Mouse (Mus musculus): ENCODE measurements at regions not wholly inside any gene's neighbourhood (a gene's known extent, or its start where the extent isn't known, plus 50 kb on each side); places are given as distances from the start of the nearest gene placed in this dataset.
A peak's percentile ranks its signal among the peaks of the same experiment; 100 is the strongest.

DNA sequence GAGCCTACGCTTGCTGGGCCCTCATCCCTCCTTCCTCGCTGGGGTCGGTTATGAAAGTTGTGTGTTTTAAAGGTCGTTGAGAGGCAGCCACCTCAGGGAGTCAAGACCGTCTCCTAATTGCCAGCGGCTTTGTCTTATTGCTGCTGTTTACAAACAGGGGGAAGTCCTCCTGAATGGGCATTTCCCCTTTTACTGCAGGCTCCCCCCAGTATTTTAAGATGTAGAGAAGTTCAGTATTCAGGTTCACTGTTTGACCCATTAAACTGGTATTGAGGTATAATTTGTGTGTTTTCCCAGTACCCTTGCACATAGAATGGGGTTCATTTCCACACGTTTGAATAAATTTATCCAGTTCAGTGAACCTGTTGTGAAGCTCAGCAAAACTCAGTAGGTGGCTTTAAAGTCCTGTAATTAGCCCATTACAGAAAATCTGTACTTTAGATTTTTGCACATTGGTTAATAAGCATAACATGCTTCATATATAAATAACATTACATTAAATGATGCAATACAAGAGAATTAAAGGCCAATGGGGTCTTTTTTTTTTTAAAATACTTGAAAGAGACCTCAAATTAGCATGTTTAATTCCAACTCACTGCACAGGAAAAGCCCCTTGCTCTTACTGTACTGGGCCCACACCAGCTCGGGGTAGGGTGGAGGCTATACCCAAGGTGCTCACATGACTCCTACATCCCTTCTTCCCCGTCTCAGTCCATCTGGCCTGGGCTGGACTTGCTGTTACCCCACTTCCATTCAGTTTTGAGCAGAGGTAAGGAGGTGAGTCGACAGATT, 63.7 kb downstream of the Nkx2-1 start:
- no peak for DNase-seq

DNA sequence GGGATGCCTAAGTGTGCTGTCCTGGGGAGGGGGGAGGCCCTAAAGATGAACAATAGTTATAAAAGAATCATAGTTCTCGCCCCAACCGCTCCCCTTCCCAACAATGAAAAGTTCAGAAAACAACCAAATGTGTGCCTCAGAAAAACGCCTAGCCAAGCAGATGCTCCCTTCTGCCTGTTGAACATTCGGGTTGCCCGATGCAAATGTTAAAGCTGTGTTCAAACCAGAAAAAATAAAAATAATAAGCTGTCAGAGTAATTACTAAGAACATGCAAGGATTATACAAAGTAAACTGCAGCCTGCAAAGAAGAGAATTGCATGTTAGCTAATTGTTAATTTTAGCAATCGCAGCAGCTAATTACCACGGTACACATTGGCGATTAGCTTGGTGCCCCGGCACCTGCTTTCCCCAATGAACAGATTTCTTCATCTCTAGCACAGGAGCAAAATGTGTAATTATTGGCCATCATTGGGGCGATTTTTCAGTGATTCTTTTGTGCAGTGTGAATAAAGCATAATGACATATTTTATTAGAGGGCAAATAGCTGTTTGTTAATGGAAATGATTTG, 65.7 kb downstream of the Nkx2-1 start:
- no peak for DNase-seq

DNA sequence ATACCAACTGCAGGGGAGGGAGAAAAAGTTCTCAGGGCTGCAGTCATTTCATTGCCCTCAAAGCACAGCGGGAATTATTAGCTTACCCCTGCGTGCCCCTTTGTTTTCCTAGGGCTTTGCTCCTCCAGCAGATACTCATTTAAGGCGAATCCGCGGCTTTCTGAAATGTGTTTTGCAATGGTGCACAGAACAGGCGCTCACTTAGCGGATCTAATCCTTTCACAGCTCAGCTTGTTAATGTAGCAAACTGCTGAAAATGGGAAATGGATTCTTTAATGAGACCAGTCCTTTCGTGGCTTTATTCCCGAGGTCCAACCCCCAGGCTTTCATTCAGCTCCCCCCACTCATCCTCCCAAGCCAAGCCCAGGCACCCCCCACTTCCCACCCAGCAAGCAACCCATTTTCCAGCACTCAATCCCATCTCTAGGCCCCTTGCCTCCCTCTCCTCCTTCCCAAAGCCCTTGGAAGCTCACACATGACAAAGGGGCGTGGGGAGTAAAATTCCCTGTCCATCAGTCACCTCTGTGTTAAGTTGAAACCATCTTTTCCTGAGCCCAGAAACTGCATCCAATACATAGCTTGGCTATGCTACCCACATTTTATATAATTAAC, 77.1 kb downstream of the Nkx2-1 start:
- no peak for DNase-seq

DNA sequence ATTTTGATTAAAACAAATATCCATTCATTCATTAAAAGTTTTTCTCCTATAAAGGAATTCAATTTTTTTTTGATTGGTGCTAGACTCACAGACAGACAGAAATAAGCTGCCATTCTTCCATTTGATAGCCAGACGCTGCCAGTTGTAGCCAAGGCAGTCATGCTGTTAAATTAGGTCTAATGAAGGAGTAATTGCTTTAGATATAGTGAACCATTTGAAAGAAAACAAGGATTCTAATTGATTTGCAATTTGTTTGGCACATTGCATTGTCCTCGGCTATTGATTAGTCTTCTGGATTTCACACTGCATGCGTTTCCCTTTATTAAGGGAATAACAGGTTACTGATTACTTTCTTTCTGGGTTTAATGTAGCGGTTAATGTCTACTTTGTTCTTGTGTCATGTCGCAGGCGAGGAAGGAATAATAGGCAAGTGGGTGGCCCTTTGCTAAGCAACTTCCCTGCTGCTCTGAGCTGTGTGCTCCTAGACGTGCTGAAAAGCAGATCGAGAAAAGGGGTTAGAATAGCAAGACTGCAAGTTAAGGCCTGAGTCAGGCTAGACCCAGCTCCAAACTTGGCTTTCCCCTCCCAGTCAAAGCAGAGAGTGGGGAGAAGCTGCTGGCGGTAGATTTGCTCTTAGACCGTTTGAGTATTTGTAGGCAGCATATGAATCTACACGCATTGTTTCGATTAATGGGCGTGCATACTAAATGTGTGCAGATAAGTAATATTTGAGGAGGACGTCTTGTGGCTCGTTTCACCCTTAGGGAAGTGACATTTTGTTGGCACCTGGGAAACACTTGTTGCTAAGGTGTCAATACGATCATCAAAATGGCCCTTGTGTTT, 77.8 kb downstream of the Nkx2-1 start:
- DNase-seq: no peak

DNA sequence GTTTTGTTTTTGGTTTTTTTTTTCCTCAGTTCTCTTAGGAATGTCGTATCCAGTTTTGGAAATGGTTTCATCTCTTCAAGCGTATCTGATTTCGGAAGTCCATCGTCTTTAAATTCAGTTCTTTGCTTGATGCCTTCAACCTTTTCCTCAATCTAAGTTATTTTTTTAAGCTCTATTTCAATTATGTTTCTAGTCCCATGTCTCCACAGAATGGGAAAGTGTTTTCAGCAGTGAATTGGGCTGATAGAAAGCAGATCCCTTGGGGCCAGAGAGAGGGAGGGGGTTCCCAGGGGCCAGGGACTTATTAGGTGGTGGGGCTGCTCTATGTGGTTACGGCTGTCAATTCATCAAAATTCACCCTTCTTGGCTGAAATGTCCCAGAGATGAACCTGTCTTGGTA, 78.8 kb downstream of the Nkx2-1 start:
- no peak for DNase-seq

DNA sequence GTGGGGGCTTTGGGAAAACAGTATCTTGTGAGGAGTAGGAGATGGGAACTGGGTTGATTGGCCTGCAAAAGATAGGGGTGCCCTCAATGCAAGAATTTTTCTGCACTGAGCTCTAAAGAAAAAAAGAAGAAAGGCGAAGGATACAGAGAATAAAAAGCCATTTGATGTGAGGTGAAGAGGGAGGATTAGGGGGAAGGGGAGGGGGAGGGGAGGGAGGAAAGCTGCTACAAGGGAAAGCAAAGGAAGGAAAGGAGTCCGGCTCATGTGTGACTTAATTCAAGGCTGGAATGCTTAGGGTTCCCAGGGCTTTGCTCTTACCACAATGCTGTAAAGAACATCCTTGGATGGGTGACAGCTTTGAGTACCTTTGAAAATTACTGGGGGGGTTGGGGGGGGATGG, 79.4 kb downstream of the Nkx2-1 start:
- DNase-seq: no peak

DNA sequence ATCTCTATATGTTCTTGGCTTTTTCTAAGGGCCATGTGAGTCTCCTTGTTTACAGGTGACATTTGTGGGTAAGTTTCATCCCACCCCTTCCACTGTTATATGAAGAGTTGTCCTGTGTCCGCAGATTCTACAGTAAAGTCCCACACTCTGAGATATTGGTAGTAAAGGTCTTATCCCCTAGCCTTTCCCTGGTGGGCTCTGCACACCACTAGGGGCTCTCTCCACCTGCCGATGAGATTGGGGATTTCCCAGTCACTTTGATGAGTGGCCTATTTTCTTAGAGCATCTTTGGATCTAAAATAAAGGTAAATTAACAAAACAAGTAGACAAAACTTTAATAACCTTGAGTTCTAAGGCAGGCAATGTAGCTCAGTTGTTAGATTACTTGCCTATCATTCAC, 86.4 kb downstream of the Nkx2-1 start:
- DNase-seq: no peak

DNA sequence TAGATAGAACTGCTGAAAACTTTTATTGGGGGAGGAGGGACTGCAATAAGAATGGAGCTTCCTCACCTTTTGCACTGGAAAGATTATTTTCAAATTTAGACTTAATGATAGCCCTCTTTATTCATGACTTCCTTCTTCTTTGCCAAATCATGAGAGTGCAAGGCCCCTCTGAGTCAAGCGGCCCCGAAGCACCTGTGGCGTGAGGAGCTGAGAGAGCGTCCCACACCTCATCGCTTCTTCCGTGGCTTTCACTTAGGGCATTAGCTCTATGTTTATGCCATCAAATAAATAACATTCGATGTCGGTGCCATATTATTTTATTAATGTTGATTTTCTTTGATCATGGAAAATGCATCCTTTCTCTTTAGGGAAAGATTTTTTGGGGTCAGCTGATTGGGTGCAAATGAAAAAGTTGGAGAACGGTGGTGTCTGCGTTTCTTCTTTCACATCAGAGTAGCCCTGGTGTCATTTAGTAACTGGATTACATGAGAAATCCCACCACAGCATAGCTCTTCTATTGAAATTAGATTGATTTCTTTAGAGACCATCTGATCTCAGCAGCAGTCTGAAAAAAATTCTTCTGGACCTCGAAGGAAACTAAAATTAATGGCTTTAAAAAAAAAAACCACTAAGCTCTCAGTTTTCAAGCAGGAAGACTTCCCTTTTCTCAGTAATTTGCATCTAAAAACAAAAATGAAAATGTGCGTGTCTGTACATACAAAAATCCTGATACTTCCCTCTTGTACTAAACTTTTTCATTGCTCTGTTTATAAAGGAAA, 87.7 kb downstream of the Nkx2-1 start:
- DNase-seq: no peak

DNA sequence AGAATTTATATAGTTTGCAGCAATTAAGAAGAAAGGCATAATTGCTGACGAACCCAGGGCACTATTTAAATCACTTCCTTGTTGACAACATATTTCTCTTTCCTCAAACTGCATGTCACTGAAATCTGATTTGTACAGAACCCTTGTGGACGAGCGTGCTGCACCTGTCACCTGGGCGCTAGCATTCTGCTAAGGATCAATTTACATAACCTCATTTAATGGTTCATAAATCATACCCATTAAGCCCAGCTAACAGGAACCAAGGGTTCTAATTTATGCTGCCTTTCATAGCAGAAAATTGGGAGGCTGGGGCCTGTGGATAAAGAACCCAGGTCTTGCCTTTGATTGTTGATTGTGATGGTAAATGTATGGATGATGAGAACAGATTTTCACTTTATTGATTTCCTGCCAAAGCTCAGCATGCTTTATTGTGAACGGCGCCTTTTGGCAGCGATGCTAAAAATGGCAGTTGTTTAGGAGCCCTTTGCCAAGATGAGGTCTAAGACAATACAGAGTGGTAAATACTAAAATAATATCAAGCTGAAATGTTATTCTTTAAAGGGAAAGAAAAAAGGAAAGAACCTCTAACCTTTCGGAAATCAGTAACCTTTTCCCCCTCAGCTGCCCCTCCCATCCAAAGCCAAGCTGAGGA, 95.4 kb downstream of the Nkx2-1 start:
- DNase-seq: no peak

DNA sequence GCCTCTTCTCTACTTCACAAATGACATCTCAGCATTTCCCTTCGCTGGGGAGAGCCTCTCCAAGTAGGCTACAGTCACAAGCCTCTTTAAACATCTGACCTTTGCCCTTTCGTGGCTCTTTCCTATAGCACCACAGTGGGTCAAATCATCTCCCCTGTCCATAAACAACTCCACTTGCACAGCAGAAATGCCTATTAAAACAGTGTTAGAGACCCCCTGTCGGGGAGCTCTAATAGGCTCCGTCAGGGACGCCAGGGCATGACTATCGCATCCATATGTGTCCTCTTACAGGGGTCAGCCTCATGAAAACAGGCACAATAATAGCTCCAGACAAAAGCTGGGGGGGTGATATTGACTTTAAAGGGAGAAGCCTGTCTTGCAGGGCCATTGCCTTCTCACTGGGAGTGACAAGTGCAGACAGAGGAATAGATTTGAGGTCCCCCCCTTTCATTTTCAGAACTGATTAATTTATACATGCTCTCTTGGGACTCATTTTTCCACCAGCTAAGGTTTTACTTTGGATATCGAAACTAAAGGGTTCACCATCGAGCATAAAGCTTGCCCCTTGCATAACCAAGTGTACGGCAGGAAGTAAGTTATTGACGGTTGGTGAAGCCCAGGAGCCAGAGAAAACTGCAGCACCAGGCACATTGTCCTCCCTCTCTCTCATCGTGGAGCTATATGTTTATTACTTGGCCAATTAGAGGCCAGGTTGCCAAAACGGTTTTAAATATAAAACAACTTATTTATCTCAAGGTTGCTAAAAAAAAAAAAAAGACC, 94.6 kb upstream of the Mbip start:
- DNase-seq: no peak

DNA sequence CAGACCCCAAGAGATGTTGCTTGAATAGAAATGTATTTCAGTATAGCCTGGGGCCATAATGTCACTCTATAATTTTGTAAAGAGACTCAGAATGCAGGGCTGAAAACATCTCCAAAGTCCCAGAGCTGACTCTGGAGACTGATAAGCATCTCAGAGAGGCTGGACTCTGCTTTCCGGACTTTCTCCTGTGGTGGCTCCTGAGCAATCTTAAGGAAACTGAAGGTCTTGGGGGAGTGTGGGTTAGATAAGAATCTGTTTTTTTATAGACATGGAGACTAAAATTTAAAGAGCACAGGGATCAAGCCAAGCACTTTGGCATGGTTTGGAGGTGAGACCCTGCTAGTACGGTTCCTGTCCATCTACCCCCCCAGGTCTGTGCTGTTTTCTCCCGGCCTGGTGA, 92.7 kb upstream of the Mbip start:
- DNase-seq: no peak

DNA sequence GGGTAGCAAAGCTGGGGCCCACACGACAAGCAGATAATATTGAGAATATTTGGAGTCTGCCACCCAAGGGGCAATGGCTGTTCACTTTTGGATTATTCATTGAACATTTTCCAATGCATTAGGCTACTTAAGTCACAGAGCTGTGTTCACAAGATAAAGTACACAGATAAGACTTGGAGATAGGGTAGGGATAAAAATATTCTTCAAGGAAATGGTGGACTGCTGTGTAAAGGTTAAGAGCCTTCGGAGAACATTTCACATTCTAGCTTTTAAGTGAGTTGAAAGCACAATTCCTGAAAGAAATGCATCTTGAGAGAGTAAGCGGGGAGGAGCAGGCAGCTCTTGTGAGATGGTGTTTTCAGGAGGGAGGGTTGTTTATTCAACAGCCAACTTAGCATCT, 92.3 kb upstream of the Mbip start:
- DNase-seq: no peak

DNA sequence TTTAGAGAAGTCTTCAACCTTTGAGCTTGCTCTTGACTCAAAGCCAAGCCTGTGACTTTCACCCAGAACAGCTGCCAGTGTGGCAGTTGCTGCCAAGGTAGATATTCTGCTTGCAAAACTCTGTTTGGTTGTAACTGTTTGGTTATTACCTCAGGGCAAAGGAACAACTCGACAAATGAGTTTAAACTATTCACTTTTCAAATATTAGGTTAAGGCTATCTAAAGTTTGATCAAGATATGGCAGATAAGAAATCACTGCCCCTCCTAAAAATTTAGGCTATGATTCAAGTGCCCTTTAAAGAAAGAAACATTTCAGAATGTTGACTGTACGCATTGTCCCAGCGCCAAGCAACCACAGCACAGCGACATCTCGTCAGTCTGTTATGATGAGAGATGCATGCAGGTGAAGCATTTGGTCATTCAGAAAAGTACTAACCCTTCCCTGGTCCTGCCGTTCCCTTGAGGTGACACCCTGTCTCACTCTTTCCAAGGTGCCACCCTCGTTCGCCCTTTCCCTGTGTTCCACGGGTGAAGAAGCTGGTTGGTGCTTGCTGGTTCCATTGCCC, 81.1 kb upstream of the Mbip start:
- DNase-seq: no peak

DNA sequence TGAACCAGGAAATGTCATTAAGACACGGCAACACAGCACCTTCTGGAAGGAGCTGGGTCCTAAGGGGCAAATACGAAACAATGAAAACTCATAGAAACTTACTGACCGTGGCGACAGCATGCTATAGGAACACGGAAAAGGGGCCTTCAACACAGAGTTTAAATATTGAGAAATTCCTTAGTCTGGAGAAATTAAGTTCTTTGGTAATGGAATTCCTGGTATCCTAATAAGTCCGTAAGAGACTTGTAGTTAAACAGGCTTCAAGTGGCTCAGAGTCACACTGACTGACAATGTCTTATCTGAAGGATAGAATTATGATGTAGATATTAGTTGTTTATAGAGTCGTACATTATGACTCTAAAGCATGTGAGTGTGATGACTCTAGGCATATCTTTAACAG, 70.4 kb upstream of the Mbip start:
- DNase-seq: no peak

DNA sequence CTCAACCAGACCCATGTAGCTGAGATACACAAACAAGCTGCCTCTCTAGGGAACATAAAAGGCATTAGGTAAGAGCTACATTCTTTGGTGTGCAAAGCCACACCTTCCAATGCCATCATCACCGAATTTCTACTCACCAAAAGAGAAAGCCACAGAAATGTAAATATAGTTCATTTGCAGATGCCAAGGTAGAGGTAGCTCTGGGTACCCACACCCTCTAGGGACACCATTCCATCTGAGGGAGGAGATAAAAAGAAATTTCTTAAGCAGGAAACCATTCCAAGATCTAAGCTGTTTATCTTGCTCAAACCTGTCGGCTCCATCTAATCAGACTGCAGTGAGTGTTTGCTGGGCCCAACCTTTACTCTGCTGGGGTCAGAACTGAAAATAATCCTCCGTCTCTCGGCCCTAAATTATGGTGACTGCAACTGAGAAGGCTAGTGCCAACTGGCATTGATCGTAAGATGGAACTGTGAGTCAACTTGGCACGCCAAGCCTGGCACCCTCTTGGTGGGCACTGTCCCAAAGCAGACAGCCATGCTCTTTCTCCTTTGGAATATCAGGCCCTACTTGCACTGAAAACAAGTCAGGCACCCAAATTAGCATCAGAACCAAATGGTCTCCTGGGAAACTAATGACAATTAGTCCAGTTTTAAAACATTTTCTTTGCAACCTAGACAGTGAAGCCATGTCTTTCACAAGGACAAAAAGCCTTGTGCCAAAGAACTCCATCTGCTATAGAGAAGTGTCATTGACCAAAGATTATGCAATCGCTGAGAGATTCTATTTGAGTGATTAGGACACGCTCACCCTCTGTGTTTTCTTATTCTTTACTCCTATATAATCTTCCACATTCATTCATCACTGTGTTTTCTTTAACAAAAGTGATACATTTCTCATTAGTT, 69.4 kb upstream of the Mbip start:
- no peak for DNase-seq

DNA sequence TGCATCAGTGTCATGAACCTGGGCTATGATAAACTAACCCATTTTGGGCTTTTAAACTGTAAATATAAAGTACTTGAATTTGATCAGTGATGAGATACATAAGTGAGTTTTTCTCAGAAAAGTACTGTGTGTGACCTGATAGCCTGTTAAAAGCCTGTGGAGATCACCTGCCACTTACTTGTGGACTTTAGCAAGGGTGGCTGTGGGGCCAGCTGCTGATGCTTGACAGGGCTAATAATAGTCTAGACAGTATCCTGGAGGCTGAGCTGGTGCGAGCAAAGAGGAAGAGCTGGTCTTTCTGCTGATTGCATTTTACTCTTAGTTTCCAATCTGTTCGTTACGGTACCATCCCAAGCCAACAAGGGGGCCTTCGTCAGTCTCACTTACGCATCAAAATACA, 60.0 kb upstream of the Mbip start:
- no peak for DNase-seq

DNA sequence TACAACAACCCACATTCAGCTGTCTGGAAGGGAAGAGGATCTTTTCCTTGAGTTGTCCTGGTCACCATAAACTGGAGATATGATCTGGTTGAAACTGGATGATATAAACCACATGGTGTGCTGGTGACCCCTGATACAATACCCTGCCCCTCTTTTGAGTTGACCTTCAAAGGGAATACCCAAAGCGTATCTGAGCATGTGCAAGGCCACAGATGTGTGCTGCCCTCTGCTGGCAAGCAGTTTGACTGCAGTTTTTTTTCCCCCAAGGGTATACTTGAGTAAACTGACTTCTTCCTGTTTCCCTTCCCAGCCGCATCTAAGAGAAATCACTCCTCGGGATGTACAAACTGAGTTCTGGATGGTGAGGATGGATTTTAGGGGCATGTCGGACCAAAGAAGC, 59.1 kb upstream of the Mbip start:
- DNase-seq: peak; percentile 29

DNA sequence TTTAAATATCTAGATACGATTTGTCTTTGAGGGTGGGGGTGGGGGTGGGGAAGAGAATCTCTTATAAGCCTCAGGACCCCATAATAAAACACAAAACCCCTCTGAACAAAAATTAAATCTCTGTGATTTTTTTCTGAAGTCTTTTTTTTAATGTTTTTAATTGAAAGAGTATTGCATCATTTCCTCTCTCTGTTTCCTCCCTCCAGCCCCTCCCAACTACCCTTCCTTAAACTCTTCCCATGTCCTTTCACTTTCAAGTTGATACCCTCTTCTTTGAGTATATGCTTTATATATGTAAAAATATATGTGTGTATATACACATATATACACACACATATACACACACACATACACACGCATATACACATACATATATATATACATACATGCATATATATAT, 58.6 kb upstream of the Mbip start:
- no peak for DNase-seq

DNA sequence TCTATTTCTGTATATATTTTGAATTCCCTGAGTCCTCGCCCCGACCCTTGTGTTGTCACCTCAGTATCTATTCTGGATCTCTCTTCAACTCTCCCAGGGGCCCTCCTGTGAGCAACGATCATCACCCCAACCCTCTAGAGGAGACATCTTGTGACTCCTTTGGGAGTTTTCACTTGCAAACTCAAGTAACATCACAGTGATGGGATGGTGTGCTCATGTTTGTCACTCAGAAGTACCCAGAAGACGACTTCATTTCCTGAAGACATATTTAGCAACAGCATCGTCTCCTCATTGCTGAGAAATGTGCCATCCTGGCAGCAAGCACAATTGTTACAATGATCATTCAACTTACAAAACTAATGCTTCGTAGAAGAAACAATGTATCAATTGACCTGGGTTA, 57.9 kb upstream of the Mbip start:
- no peak for DNase-seq

DNA sequence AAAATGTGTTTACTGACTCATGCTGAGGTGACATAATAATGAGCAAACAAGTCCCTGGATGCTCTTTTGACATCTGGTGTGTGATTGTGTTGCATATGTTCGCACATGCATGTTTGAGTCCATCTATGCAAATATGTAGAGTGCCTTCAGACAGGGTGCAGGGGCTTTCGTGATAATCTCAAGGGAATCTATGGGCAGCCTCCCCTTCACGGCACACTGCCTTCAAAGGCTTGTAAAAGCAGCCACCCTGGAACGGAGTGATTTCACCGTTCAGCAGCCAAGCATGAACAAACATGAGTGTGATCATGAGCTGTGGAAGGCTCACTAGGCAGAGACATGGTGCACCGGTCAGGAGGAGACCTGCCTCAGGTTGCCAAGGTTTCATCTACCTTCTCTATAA, 57.1 kb upstream of the Mbip start:
- no peak for DNase-seq

Measured in thymus, postnatal 25 days (tissue).